Mouse (Mus musculus) cortical plate, adult 2 months (tissue): ENCODE measurements around the gene Jazf1.

ENCODE experiments used
- CTCF ChIP-seq: fragments of 200-500 bp; IDR thresholded peaks from 2 replicates; pipeline ENCODE4 v1.5.1; 2011; ENCODE audit warnings: mild to moderate bottlenecking, control low read depth, low read length; ENCODE audit not compliant: insufficient read depth; ENCODE audit errors: extremely low read depth
- POLR2A ChIP-seq: fragments of 200-500 bp; IDR thresholded peaks from 2 replicates; pipeline ENCODE4 v1.6.1; 2011; ENCODE audit warnings: mild to moderate bottlenecking, low read length, control low read depth; ENCODE audit not compliant: insufficient read depth; ENCODE audit errors: extremely low read depth

GRCm38 (mm10) chr6:52955304-52955703 lies 113.1 kb downstream of the Jazf1 start:
- TF ChIP-seq POLR2A (no peak), CTCF (no peak)
